Mouse (Mus musculus) effector memory CD4-positive, alpha-beta T cell, adult 5 months (primary cell): ENCODE results near the gene Ifi27l2b. TPM values are rescaled to one million over a fixed set of nuclear protein-coding genes. Genes with fewer than 3 reads are reported as not detected.

Experiments used
- polyA plus RNA-seq: library from polyadenylated mRNA; unstranded; fragments of 100-300 nt; shearing (Covaris generic); gene quantifications from one replicate; pipeline ENCODE4 v1.2.1, GENCODE M21; 2017

Gene Ifi27l2b
- not detected for polyA plus RNA-seq

DNA sequence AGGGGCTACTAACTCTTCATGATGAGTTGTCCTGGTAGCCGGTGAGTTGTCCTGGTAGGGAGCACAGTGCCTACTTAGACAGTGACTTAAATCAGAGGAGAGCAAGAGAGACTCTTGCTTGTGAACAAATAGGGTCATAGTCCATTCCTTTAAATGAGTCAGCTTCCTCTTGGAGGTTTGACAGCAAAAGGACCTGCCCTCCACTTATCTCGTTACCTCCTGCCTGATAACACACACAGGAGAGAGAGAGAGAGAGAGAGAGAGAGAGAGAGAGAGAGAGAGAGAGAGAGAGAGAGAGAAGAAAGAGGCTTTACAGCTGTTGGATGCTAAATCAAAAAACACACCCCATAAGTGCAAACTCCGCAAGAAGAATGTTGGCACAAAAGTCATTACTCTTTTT is at the start of gene Ifi27l2b:
Gene Ifi27l2b (minus strand): TSS at position 84 of the 400 bp plus-strand sequence.

DNA sequence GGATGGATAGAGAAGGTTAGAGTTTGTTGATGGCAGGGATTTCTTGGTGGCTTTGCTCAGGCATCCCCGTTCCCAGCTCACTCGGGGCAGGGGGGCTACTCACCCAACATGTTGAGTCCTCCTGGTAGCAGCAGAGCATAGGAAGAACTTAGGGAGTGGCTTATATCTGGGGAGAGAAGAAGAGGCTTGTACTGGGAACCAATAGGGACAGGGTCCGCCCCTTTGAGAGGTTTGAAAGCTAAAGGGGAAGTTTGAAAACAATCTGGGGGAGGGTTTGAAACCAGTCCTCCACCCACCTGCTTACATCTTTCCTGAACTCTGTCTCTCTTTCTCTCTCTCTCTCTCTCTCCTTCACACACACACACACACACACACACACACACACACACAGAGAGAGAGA is 13.5 kb downstream of the Ifi27l2b start, which contains the start of gene Ifi27l2a:
Gene Ifi27l2a (minus strand): TSS at position 157 of the 400 bp plus-strand sequence.

DNA sequence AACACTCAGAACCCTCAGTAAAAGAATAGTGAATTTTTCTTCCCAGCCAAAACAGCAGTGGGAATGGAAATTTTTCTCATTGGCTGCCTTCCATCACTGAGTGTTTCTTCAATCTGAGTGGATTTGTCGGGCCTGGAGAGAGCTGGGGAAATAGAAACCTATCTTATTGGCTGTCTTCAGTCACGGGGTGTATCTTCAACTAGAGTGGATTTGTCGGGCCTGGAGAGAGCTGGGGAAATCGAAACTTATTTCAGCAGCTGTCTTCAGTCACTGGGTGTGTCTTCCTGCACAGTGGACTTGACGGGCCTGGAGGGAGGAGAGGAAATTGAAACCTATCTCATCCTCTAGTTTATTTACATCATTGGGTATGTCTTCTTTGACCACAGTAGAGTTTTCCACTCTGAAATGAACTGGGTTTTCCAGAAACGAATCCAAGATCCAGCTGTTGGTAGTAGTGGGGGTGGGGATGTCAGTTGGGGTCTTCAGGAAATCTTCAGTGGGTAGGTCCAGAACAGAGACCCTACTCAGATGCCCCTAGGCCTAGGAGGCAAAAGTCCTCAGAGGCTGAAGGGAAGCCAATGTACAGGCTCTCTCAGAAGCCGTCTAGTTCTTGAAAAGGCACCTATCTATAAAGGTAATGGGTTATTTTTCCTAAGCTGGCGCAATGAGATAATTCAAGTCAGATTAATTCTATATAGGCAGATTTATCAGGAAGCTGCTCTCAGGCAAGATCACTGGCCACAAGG is 22.9 kb downstream of the Ifi27l2b start, which contains the start of gene Ifi27:
Gene Ifi27 (plus strand): TSS at position 226 of the 746 bp plus-strand sequence.

DNA sequence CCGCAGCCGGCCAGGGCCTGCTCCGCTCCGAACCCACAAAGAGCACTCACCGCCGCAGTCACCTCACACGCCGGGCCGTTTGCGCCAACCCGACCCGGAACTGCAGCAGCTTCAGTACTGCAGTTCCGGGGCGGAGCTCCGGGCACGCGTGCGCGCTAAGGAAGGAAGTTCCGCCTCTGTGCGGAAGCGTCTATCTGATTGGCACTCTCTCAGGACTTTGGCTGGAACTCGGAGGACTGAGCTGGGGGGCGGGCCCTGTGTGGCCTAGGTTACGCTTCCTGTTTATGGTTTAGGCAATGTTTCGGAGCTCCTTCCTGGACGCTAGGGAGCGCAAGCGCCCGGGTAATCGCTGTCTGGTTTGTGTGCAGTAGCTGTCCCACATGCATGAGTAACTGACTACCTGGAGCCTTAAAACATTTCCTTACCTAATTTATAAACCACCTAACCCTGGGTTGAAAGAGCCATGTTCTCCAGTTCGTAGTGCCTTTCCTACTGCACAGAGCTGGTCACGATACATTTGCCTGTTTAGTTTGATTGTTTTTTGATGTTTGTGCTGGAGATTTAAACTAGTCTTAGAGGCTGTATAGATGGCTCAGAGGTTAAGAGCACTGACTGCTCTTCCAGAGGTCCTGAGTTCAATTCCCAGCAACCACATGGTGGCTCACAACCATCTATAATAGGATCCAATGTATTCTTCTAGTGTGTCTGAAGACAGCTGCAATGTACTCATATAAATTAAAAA is 31.1 kb downstream of the Ifi27l2b start, which contains the start of gene Ddx24:
Gene Ddx24 (minus strand): TSS at position 102 of the 742 bp plus-strand sequence.

DNA sequence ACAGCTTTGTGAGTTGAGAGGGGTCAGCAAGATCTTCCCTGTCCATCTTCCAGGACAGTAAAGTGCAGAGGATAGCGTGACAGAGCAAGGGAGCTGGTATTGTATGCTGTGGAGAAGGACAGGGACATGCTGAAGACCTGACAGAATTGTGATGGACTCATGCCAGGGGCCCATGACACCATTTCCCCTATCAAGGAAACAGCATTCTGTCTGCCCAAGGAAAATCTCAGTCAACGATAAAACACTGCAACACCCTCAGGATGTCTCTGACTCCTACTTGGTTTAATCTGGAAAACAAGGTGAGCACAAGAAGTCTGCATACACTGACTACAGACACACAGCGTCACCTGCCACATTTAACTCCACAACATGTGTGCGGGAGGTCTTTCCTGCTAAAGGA is 49.3 kb downstream of the Ifi27l2b start, which contains the start of gene 9330161L09Rik:
Gene 9330161L09Rik (minus strand): TSS at position 101 of the 400 bp plus-strand sequence.

Other genes starting within 250 kb of the Ifi27l2b start
- not detected for gene Prima1, start 215.1 kb downstream of the Ifi27l2b start, polyA plus RNA-seq
- not detected for gene Fam181a, start 146.2 kb downstream of the Ifi27l2b start, polyA plus RNA-seq
- 26.2 TPM for gene Asb2, start 101.2 kb downstream of the Ifi27l2b start, polyA plus RNA-seq
- 4.7 TPM for gene Otub2, start 68.5 kb downstream of the Ifi27l2b start, polyA plus RNA-seq
- 1.5 TPM for gene 9330161L09Rik, start 49.4 kb downstream of the Ifi27l2b start, polyA plus RNA-seq
- 212 TPM for gene Ddx24, start 31.4 kb downstream of the Ifi27l2b start, polyA plus RNA-seq
- 301 TPM for gene Ifi27, start 23.0 kb downstream of the Ifi27l2b start, polyA plus RNA-seq
- gene Ifi27l2a, start 13.5 kb downstream of the Ifi27l2b start, polyA plus RNA-seq, result 299 TPM
- not detected for gene Ppp4r4, start 75.1 kb upstream of the Ifi27l2b start, polyA plus RNA-seq
- not detected for gene Serpina10, start 174.2 kb upstream of the Ifi27l2b start, polyA plus RNA-seq
- gene Serpina6, start 200.0 kb upstream of the Ifi27l2b start, polyA plus RNA-seq, result not detected
- not detected for gene Serpina16, start 218.9 kb upstream of the Ifi27l2b start, polyA plus RNA-seq
- not detected for gene Serpina1f, start 238.3 kb upstream of the Ifi27l2b start, polyA plus RNA-seq